Mouse (Mus musculus): ENCODE data around the gene Lgi4. TPM values are rescaled to one million over a fixed set of nuclear protein-coding genes. Genes with fewer than 3 reads are reported as not detected.

The Lgi4 gene
- polyA plus RNA-seq (2015; fragmentation: Nextera tagmentation; extraction: Ambion mirVana), result 0.46 and 0.87 TPM in 2 replicates

- H3K4me1 ChIP-seq (replicated peaks; ENCODE audit: control insufficient read depth, insufficient read depth), result no peaks in the 10 kb centered on the region
- no peaks in the 10 kb centered on the region for H3K27me3 ChIP-seq (ENCODE audit: control insufficient read depth, insufficient read depth, low read length)
- 0 out of 2 replicates have a peak within 1 kb of the TSS, but pooled peaks have one; percentile 4 for H3K27ac ChIP-seq (replicated peaks)
- peak; percentile 98 for TF ChIP-seq CTCF (IDR thresholded peaks at IDR 0.05; ENCODE audit: low read depth)
- TF ChIP-seq EP300 (optimal IDR thresholded peaks at IDR 0.05), result no peak
- WGBS, result 2% methylated on average over 2 of the region's 2 CpGs
- H3K9ac ChIP-seq (ENCODE audit: low read length), result no peak within 1 kb of the TSS
- peak; percentile 89 for DNase-seq (ENCODE audit: low spot score)
- H3K4me3 ChIP-seq (ENCODE audit: low read depth, low read length), result no peak within 1 kb of the TSS
- ATAC-seq (ENCODE audit: low FRiP score, low TSS enrichment), result peak; percentile 77
- H3K36me3 ChIP-seq (ENCODE audit: control insufficient read depth, insufficient read depth, low read length), result no peaks in the 10 kb centered on the region
- no peaks in the 10 kb centered on the region for H3K9me3 ChIP-seq (ENCODE audit: control insufficient read depth, low read length)
- H3K4me2 ChIP-seq (replicated peaks; ENCODE audit: low read depth), result no peak within 1 kb of the TSS
Measured at GRCm38 (mm10) chr7:31059108-31059507, at the start of gene Lgi4. Gene Lgi4, plus strand, starts transcription at chr7:31059342.

GRCm38 (mm10) chr7:31012971-31013370 lies 46.2 kb upstream of the Lgi4 start:
- TF ChIP-seq CTCF (IDR thresholded peaks at IDR 0.05; ENCODE audit: low read depth), result no peak
- TF ChIP-seq EP300 (optimal IDR thresholded peaks at IDR 0.05), result no peak
- H3K4me3 ChIP-seq (ENCODE audit: low read depth, low read length), result no peak overlapping the region
- DNase-seq (ENCODE audit: low spot score) (no peak), ATAC-seq (ENCODE audit: low FRiP score, low TSS enrichment) (no peak)
- no peaks in the 10 kb centered on the region for H3K27me3 ChIP-seq (ENCODE audit: control insufficient read depth, insufficient read depth, low read length)
- WGBS, result 66% methylated on average over 5 of the region's 5 CpGs
- H3K27ac ChIP-seq (replicated peaks), result no peak overlapping the region
- H3K9me3 ChIP-seq (ENCODE audit: control insufficient read depth, low read length), result no peaks in the 10 kb centered on the region
- H3K9ac ChIP-seq (ENCODE audit: low read length), result no peak overlapping the region
- no peaks in the 10 kb centered on the region for H3K36me3 ChIP-seq (ENCODE audit: control insufficient read depth, insufficient read depth, low read length)
- no peaks in the 10 kb centered on the region; the same call in 1 of the 2 replicates for H3K4me1 ChIP-seq (replicated peaks; ENCODE audit: control insufficient read depth, insufficient read depth)
- H3K4me2 ChIP-seq (replicated peaks; ENCODE audit: low read depth), result no peak overlapping the region

GRCm38 (mm10) chr7:31017104-31017901 lies 41.8 kb upstream of the Lgi4 start:
- 27% methylated on average over 10 of the region's 10 CpGs for WGBS
- Histone ChIP-seq H3K27ac (replicated peaks) (no peak overlapping the region), H3K27me3 (ENCODE audit: control insufficient read depth, insufficient read depth, low read length) (no peaks in the 10 kb centered on the region), H3K9me3 (ENCODE audit: control insufficient read depth, low read length) (no peaks in the 10 kb centered on the region), H3K4me3 (ENCODE audit: low read depth, low read length) (no peak overlapping the region), H3K36me3 (ENCODE audit: control insufficient read depth, insufficient read depth, low read length) (no peaks in the 10 kb centered on the region), H3K4me2 (replicated peaks; ENCODE audit: low read depth) (no peak overlapping the region), H3K4me1 (replicated peaks; ENCODE audit: control insufficient read depth, insufficient read depth) (no peaks in the 10 kb centered on the region; the same call in 1 of the 2 replicates), H3K9ac (ENCODE audit: low read length) (no peak overlapping the region)
- TF ChIP-seq EP300 (optimal IDR thresholded peaks at IDR 0.05) (no peak), CTCF (IDR thresholded peaks at IDR 0.05; ENCODE audit: low read depth) (no peak)
- DNase-seq (ENCODE audit: low spot score) (peak; percentile 49), ATAC-seq (ENCODE audit: low FRiP score, low TSS enrichment) (peak; percentile 68)

- Histone ChIP-seq H3K9ac (ENCODE audit: low read length) (no peak overlapping the region), H3K4me2 (replicated peaks; ENCODE audit: low read depth) (no peak overlapping the region), H3K27me3 (ENCODE audit: control insufficient read depth, insufficient read depth, low read length) (no peaks in the 10 kb centered on the region), H3K27ac (replicated peaks) (no peak overlapping the region), H3K9me3 (ENCODE audit: control insufficient read depth, low read length) (no peaks in the 10 kb centered on the region), H3K36me3 (ENCODE audit: control insufficient read depth, insufficient read depth, low read length) (no peaks in the 10 kb centered on the region), H3K4me1 (replicated peaks; ENCODE audit: control insufficient read depth, insufficient read depth) (no peaks in the 10 kb centered on the region), H3K4me3 (ENCODE audit: low read depth, low read length) (no peak overlapping the region)
- ATAC-seq (ENCODE audit: low FRiP score, low TSS enrichment), result no peak
- no peak for DNase-seq (ENCODE audit: low spot score)
- 71% methylated on average over 8 of the region's 8 CpGs for WGBS
- TF ChIP-seq CTCF (IDR thresholded peaks at IDR 0.05; ENCODE audit: low read depth) (no peak), EP300 (optimal IDR thresholded peaks at IDR 0.05) (no peak)
Measured at GRCm38 (mm10) chr7:31028609-31029008, 30.5 kb upstream of the Lgi4 start.

- DNase-seq (ENCODE audit: low spot score), result no peak
- 59% methylated on average over 2 of the region's 2 CpGs for WGBS
- no peak overlapping the region for H3K4me3 ChIP-seq (ENCODE audit: low read depth, low read length)
- no peaks in the 10 kb centered on the region for H3K4me1 ChIP-seq (replicated peaks; ENCODE audit: control insufficient read depth, insufficient read depth)
- H3K27me3 ChIP-seq (ENCODE audit: control insufficient read depth, insufficient read depth, low read length), result no peaks in the 10 kb centered on the region
- H3K36me3 ChIP-seq (ENCODE audit: control insufficient read depth, insufficient read depth, low read length), result no peaks in the 10 kb centered on the region
- no peak overlapping the region for H3K4me2 ChIP-seq (replicated peaks; ENCODE audit: low read depth)
- TF ChIP-seq EP300 (optimal IDR thresholded peaks at IDR 0.05) (no peak), CTCF (IDR thresholded peaks at IDR 0.05; ENCODE audit: low read depth) (no peak)
- ATAC-seq (ENCODE audit: low FRiP score, low TSS enrichment), result no peak
- no peaks in the 10 kb centered on the region for H3K9me3 ChIP-seq (ENCODE audit: control insufficient read depth, low read length)
- H3K9ac ChIP-seq (ENCODE audit: low read length), result no peak overlapping the region
- H3K27ac ChIP-seq (replicated peaks), result no peak overlapping the region
Measured at GRCm38 (mm10) chr7:31030717-31031116, 28.4 kb upstream of the Lgi4 start.

GRCm38 (mm10) chr7:31031731-31032130 lies 27.4 kb upstream of the Lgi4 start:
- Histone ChIP-seq H3K36me3 (ENCODE audit: control insufficient read depth, insufficient read depth, low read length) (no peaks in the 10 kb centered on the region), H3K27ac (replicated peaks) (no peak overlapping the region), H3K9me3 (ENCODE audit: control insufficient read depth, low read length) (no peaks in the 10 kb centered on the region), H3K27me3 (ENCODE audit: control insufficient read depth, insufficient read depth, low read length) (no peaks in the 10 kb centered on the region), H3K4me1 (replicated peaks; ENCODE audit: control insufficient read depth, insufficient read depth) (no peaks in the 10 kb centered on the region), H3K4me2 (replicated peaks; ENCODE audit: low read depth) (no peak overlapping the region), H3K4me3 (ENCODE audit: low read depth, low read length) (no peak overlapping the region), H3K9ac (ENCODE audit: low read length) (no peak overlapping the region)
- no peak for TF ChIP-seq CTCF (IDR thresholded peaks at IDR 0.05; ENCODE audit: low read depth)
- no peak for TF ChIP-seq EP300 (optimal IDR thresholded peaks at IDR 0.05)
- DNase-seq (ENCODE audit: low spot score), result no peak
- WGBS, result 69% methylated on average over 7 of the region's 7 CpGs
- no peak for ATAC-seq (ENCODE audit: low FRiP score, low TSS enrichment)

Data from stomach, postnatal 0 days (tissue).